Mouse (Mus musculus) MEL (cell line): ENCODE data around the gene Lin7a. TPM values are rescaled to one million over a fixed set of nuclear protein-coding genes. Genes with fewer than 3 reads are reported as not detected.

Experiments used
- DNase-seq: peaks from one replicate; pipeline ENCODE4 v3.0.0; 2011; ENCODE audit warnings: low read depth, low spot score
- H3K27ac ChIP-seq: 2 replicates; pipeline ENCODE4 v1.5.1; 2012; ENCODE audit warnings: low read depth, mild to moderate bottlenecking, control low read depth, low read length, moderate library complexity; ENCODE audit not compliant: control insufficient read depth
- H3K27me3 ChIP-seq, 2 experiments: fragments of 150-350 bp in 1 of 2; sonication (generic) in 1 of 2; 2 replicates each; pipeline ENCODE4 v1.6.1; 2012; ENCODE audit warnings: low read length in 2 of 2, mild to moderate bottlenecking in 2 of 2, improper control_type of control experiment in 1 of 2, moderate library complexity in 1 of 2; ENCODE audit not compliant: insufficient read depth in 2 of 2, control insufficient read depth in 1 of 2
- H3K36me3 ChIP-seq, 2 experiments: 2 replicates each; pipeline ENCODE4 v1.6.1; 2012 to 2014; ENCODE audit warnings: low read length in 2 of 2, improper control_type of control experiment in 1 of 2, inconsistent platforms in 1 of 2, mild to moderate bottlenecking in 1 of 2; ENCODE audit not compliant: insufficient read depth in 2 of 2, control insufficient read depth in 1 of 2
- H3K4me1 ChIP-seq, 2 experiments: fragments of 150-350 bp in 1 of 2; sonication (generic) in 1 of 2; 2 replicates each; pipeline ENCODE4 v1.6.1; 2012; ENCODE audit warnings: low read length in 2 of 2, improper control_type of control experiment in 1 of 2, mild to moderate bottlenecking in 1 of 2; ENCODE audit not compliant: insufficient read depth in 2 of 2, control insufficient read depth in 1 of 2
- H3K4me3 ChIP-seq, 2 experiments: fragments of 150-350 bp in 1 of 2; sonication (generic) in 1 of 2; 2 replicates each; pipeline ENCODE4 v1.5.1; 2012; ENCODE audit warnings: low read depth in 2 of 2, low read length in 2 of 2, mild to moderate bottlenecking in 2 of 2, moderate library complexity in 2 of 2, control low read depth in 1 of 2, improper control_type of control experiment in 1 of 2; ENCODE audit not compliant: control insufficient read depth in 1 of 2, insufficient read depth in 1 of 2
- H3K79me2 ChIP-seq: 2 replicates; pipeline ENCODE4 v1.6.1; 2012; ENCODE audit warnings: mild to moderate bottlenecking, low read length, moderate library complexity; ENCODE audit not compliant: control insufficient read depth, poor library complexity, insufficient read depth
- H3K9ac ChIP-seq: 2 replicates; pipeline ENCODE4 v1.6.1; 2012; ENCODE audit warnings: low read depth, mild to moderate bottlenecking, control low read depth, low read length, moderate library complexity; ENCODE audit not compliant: control insufficient read depth, poor library complexity, severe bottlenecking
- H3K9me3 ChIP-seq: fragments of 150-350 bp; sonication (generic); replicated peaks from 2 replicates; pipeline ENCODE4 v1.6.1; 2012; ENCODE audit warnings: mild to moderate bottlenecking, low read length, improper control_type of control experiment, moderate library complexity; ENCODE audit not compliant: insufficient read depth
- CHD1 ChIP-seq: IDR thresholded peaks from 2 replicates; pipeline ENCODE4 v1.6.1; 2012; ENCODE audit warnings: low read depth, mild to moderate bottlenecking, inconsistent platforms, low read length, improper control_type of control experiment
- JUND ChIP-seq: IDR thresholded peaks from 2 replicates; pipeline ENCODE4 v1.6.1; 2011; ENCODE audit warnings: low read depth, mild to moderate bottlenecking, improper control_type of control experiment, low read length
- MAFK ChIP-seq: IDR thresholded peaks from 2 replicates; pipeline ENCODE4 v1.6.1; 2011; ENCODE audit warnings: low read depth, mild to moderate bottlenecking, low read length, improper control_type of control experiment, borderline replicate concordance
- MAX ChIP-seq: IDR thresholded peaks from 2 replicates; pipeline ENCODE4 v1.6.1; 2011; ENCODE audit warnings: low read length, improper control_type of control experiment
- MAZ ChIP-seq: IDR thresholded peaks from 2 replicates; pipeline ENCODE4 v1.6.1; 2012; ENCODE audit warnings: low read depth, mild to moderate bottlenecking, inconsistent platforms, low read length, improper control_type of control experiment
- MEF2A ChIP-seq: IDR thresholded peaks from 2 replicates; pipeline ENCODE4 v1.6.1; 2014; ENCODE audit warnings: low read depth, mild to moderate bottlenecking, inconsistent platforms, low read length, improper control_type of control experiment; ENCODE audit not compliant: poor library complexity, insufficient replicate concordance, severe bottlenecking; ENCODE audit errors: extremely low read depth
- NELFE ChIP-seq: IDR thresholded peaks from 2 replicates; pipeline ENCODE4 v1.6.1; 2011; ENCODE audit warnings: low read depth, low read length, improper control_type of control experiment
- POLR2AphosphoS5 ChIP-seq: IDR thresholded peaks from 2 replicates; pipeline ENCODE4 v1.6.1; 2012; ENCODE audit warnings: low read depth, borderline replicate concordance, mild to moderate bottlenecking, inconsistent platforms, low read length, moderate library complexity, mixed read lengths
- RAD21 ChIP-seq: IDR thresholded peaks from 2 replicates; pipeline ENCODE4 v1.6.1; 2011; ENCODE audit warnings: mild to moderate bottlenecking, low read depth, low read length, improper control_type of control experiment
- SMC3 ChIP-seq: IDR thresholded peaks from 2 replicates; pipeline ENCODE4 v1.6.1; 2011; ENCODE audit warnings: low read depth, low read length, improper control_type of control experiment
- TAL1 ChIP-seq: IDR thresholded peaks from 2 replicates; pipeline ENCODE4 v1.6.1; 2012; ENCODE audit warnings: mild to moderate bottlenecking, inconsistent platforms, low read length, moderate library complexity, mixed read lengths
- UBTF ChIP-seq: IDR thresholded peaks from 2 replicates; pipeline ENCODE4 v1.6.1; 2012; ENCODE audit warnings: low read depth, mild to moderate bottlenecking, inconsistent platforms, low read length, improper control_type of control experiment, moderate library complexity, borderline replicate concordance; ENCODE audit not compliant: insufficient read depth
- ZMIZ1 ChIP-seq: IDR thresholded peaks from 2 replicates; pipeline ENCODE4 v1.6.1; 2012; ENCODE audit warnings: low read depth, mild to moderate bottlenecking, inconsistent platforms, low read length, improper control_type of control experiment, moderate library complexity
- polyA plus RNA-seq, 2 experiments: library from polyadenylated mRNA; stranded (reverse) in 1 of 2; unstranded in 1 of 2; fragments of >175 nt in 1 of 2; fragments of >200 nt in 1 of 2; gene quantifications; 2 replicates each; pipeline versions ENCODE4 v1.2.1 to v1.2.4; 2012; ENCODE audit warnings: low replicate concordance in 2 of 2, low read depth in 1 of 2; ENCODE audit not compliant: insufficient read length in 2 of 2, insufficient read depth in 1 of 2, missing spikeins in 1 of 2
- total RNA-seq: library from RNA; depleted of rRNA; stranded (reverse); fragments of 300-350 nt; gene quantifications from 2 replicates; pipeline ENCODE4 v1.2.3, GENCODE M21; 2012

Lin7a gene
- total and polyA plus RNA-seq, 3 experiments: not detected

- H3K27ac ChIP-seq: no peak overlapping the region
- no peak for TF ChIP-seq ZMIZ1
- no peak for TF ChIP-seq NELFE
- no peak overlapping the region for H3K4me3 ChIP-seq
- no peaks in the 10 kb centered on the region for H3K27me3 ChIP-seq
- H3K4me1 ChIP-seq: no peaks in the 10 kb centered on the region
- H3K9me3 ChIP-seq: no peaks in the 10 kb centered on the region
- H3K36me3 ChIP-seq: no peaks in the 10 kb centered on the region
- H3K9ac ChIP-seq: no peak overlapping the region
- no peak for DNase-seq
- H3K79me2 ChIP-seq: no peaks in the 10 kb centered on the region
Observed at GRCm38 (mm10) chr10:107341151-107341550, 69.7 kb downstream of the Lin7a start.

GRCm38 (mm10) chr10:107344200-107344599, 72.7 kb downstream of the Lin7a start:
- Histone ChIP-seq H3K4me3 (no peak overlapping the region), H3K27ac (no peak overlapping the region), H3K79me2 (no peaks in the 10 kb centered on the region), H3K27me3 (no peaks in the 10 kb centered on the region), H3K9me3 (no peaks in the 10 kb centered on the region), H3K4me1 (no peaks in the 10 kb centered on the region), H3K9ac (no peak overlapping the region), H3K36me3 (no peaks in the 10 kb centered on the region)
- no peak for DNase-seq
- TF ChIP-seq UBTF: no peak
- no peak for TF ChIP-seq POLR2AphosphoS5
- no peak for TF ChIP-seq SMC3
- no peak for TF ChIP-seq CHD1
- TF ChIP-seq MAFK: no peak
- no peak for TF ChIP-seq RAD21
- TF ChIP-seq MAX: no peak

GRCm38 (mm10) chr10:107347842-107348241, 76.4 kb downstream of the Lin7a start:
- no peak for TF ChIP-seq MAZ
- no peak for TF ChIP-seq JUND
- TF ChIP-seq TAL1: no peak
- TF ChIP-seq MEF2A: no peak
- no peak overlapping the region for H3K27ac ChIP-seq
- no peak overlapping the region for H3K9ac ChIP-seq
- no peak for DNase-seq
- H3K36me3 ChIP-seq: no peaks in the 10 kb centered on the region
- no peaks in the 10 kb centered on the region for H3K4me1 ChIP-seq
- no peaks in the 10 kb centered on the region for H3K79me2 ChIP-seq
- H3K9me3 ChIP-seq: no peaks in the 10 kb centered on the region
- no peaks in the 10 kb centered on the region for H3K27me3 ChIP-seq
- H3K4me3 ChIP-seq: no peak overlapping the region
